Mouse (Mus musculus): ENCODE results near the gene Olfr1434.
"Not testable (repeated sequence)": the region's sequence is repeated elsewhere in the genome, so short reads cannot be mapped to it uniquely, and the experiment has no call there.

The Olfr1434 gene

GRCm38 (mm10) chr19:12279554-12279953 is at the start of gene Olfr1434:
TSS of gene Olfr1434 (plus strand) at chr19:12279854.
- no peak for DNase-seq (ENCODE audit: low read depth)

- not testable (repeated sequence) for DNase-seq (ENCODE audit: low read depth)
Measured at GRCm38 (mm10) chr19:12232496-12232895, 47.2 kb upstream of the Olfr1434 start, which contains the start of gene Olfr1432. TSS of gene Olfr1432 (minus strand) at chr19:12232596.

GRCm38 (mm10) chr19:12241559-12241958 is 38.1 kb upstream of the Olfr1434 start, which contains the start of gene Olfr262:
TSS of gene Olfr262 (minus strand) at chr19:12241659.
- DNase-seq (ENCODE audit: low read depth), result no peak

GRCm38 (mm10) chr19:12260732-12261131 is 18.9 kb upstream of the Olfr1434 start, which contains the start of gene Olfr235:
TSS of gene Olfr235 (plus strand) at chr19:12261032.
- DNase-seq (ENCODE audit: low read depth), result no peak

- DNase-seq (ENCODE audit: low read depth), result no peak
Measured at GRCm38 (mm10) chr19:12292979-12293378, 13.3 kb downstream of the Olfr1434 start.

GRCm38 (mm10) chr19:12299030-12299429 is 19.4 kb downstream of the Olfr1434 start, which contains the start of gene Olfr1436:
TSS of gene Olfr1436 (minus strand) at chr19:12299130.
- not testable (repeated sequence) for DNase-seq (ENCODE audit: low read depth)

GRCm38 (mm10) chr19:12325001-12325400 is 45.3 kb downstream of the Olfr1434 start, which contains the start of gene Olfr1437:
TSS of gene Olfr1437 (minus strand) at chr19:12325101.
- DNase-seq (ENCODE audit: low read depth), result no peak

Measured in c-Kit-positive CD71-positive TER-119-negative erythroid progenitor cells, embryonic 14.5 days (primary cell).